Mouse (Mus musculus): ENCODE results near the gene Tlk1. TPM values are rescaled to one million over a fixed set of nuclear protein-coding genes. Genes with fewer than 3 reads are reported as not detected.

Tlk1 gene
- polyA plus RNA-seq, 1 experiment from 2014 or later: 40.8 TPM

DNA sequence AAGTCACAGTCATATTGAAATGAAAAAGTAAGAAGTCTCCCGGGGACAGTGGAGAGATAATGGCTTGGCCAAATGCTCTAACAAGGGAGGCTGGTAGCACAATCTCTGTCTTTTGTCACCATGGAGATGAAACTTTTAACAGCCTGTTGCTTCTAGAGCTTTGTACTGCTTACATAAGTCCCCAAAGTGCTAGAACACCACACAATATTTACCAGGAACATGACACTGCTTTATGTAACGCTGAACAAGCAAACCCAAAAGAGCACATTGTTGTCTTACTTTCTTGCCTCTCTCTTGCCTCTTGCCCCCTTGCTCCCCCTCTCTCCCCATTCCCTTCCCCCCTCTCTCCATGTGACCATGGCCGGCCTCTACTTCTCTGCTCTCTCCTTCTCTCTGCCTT, 41.7 kb upstream of the Tlk1 start:
- no peak for TF ChIP-seq CTCF (IDR thresholded peaks at IDR 0.05; ENCODE audit: low read depth)
- H3K9ac ChIP-seq (ENCODE audit: low read depth, low read length): no peak overlapping the region
- DNase-seq (ENCODE audit: low spot score) (no peak), ATAC-seq (replicated peaks; ENCODE audit: low FRiP score, low read depth) (no peak)
- H3K4me3 ChIP-seq (replicated peaks; ENCODE audit: low read depth, low read length): no peak overlapping the region
- no peak overlapping the region for H3K4me2 ChIP-seq (ENCODE audit: low read length)
- H3K36me3 ChIP-seq (ENCODE audit: insufficient read depth, low read length): no peaks in the 10 kb centered on the region
- no peak overlapping the region for H3K27ac ChIP-seq
- no peaks in the 10 kb centered on the region for H3K9me3 ChIP-seq (replicated peaks; ENCODE audit: low read length)
- WGBS: 89% methylated on average over 3 of the region's 3 CpGs
- H3K4me1 ChIP-seq (replicated peaks; ENCODE audit: insufficient read depth, low read length): no peaks in the 10 kb centered on the region
- H3K27me3 ChIP-seq (ENCODE audit: insufficient read depth, low read length): no peaks in the 10 kb centered on the region

GRCm38 (mm10) chr2:70862881-70863280, 37.4 kb upstream of the Tlk1 start:
- ATAC-seq (replicated peaks; ENCODE audit: low FRiP score, low read depth): peak; percentile 88
- Histone ChIP-seq H3K36me3 (ENCODE audit: insufficient read depth, low read length) (no peaks in the 10 kb centered on the region), H3K4me1 (replicated peaks; ENCODE audit: insufficient read depth, low read length) (no peaks in the 10 kb centered on the region), H3K9ac (ENCODE audit: low read depth, low read length) (no peak overlapping the region), H3K27me3 (ENCODE audit: insufficient read depth, low read length) (no peaks in the 10 kb centered on the region), H3K27ac (peak overlapping the region; percentile 14; the same call in 1 of the 2 replicates), H3K9me3 (replicated peaks; ENCODE audit: low read length) (no peaks in the 10 kb centered on the region), H3K4me3 (replicated peaks; ENCODE audit: low read depth, low read length) (no peak overlapping the region), H3K4me2 (ENCODE audit: low read length) (no peak overlapping the region)
- no peak for TF ChIP-seq CTCF (IDR thresholded peaks at IDR 0.05; ENCODE audit: low read depth)
- WGBS: 58% methylated on average over 5 of the region's 5 CpGs
- peak; percentile 32 for DNase-seq (ENCODE audit: low spot score)

- no peak overlapping the region for H3K4me2 ChIP-seq (ENCODE audit: low read length)
- H3K4me3 ChIP-seq (replicated peaks; ENCODE audit: low read depth, low read length): no peak overlapping the region
- DNase-seq (ENCODE audit: low spot score) (no peak), ATAC-seq (replicated peaks; ENCODE audit: low FRiP score, low read depth) (no peak)
- H3K4me1 ChIP-seq (replicated peaks; ENCODE audit: insufficient read depth, low read length): no peaks in the 10 kb centered on the region
- no peaks in the 10 kb centered on the region for H3K36me3 ChIP-seq (ENCODE audit: insufficient read depth, low read length)
- H3K9me3 ChIP-seq (replicated peaks; ENCODE audit: low read length): no peaks in the 10 kb centered on the region
- H3K27ac ChIP-seq: no peak overlapping the region
- H3K27me3 ChIP-seq (ENCODE audit: insufficient read depth, low read length): no peaks in the 10 kb centered on the region
- H3K9ac ChIP-seq (ENCODE audit: low read depth, low read length): no peak overlapping the region
- WGBS: 100% methylated on average over 4 of the region's 4 CpGs
- TF ChIP-seq CTCF (IDR thresholded peaks at IDR 0.05; ENCODE audit: low read depth): 0 out of 2 replicates have a peak, but pooled peaks have one; percentile 2
Observed at GRCm38 (mm10) chr2:70859740-70860139, 34.2 kb upstream of the Tlk1 start.

- no peak overlapping the region for H3K27ac ChIP-seq
- DNase-seq (ENCODE audit: low spot score): no peak
- H3K27me3 ChIP-seq (ENCODE audit: insufficient read depth, low read length): no peaks in the 10 kb centered on the region
- TF ChIP-seq CTCF (IDR thresholded peaks at IDR 0.05; ENCODE audit: low read depth): no peak
- H3K36me3 ChIP-seq (ENCODE audit: insufficient read depth, low read length): no peaks in the 10 kb centered on the region
- ATAC-seq (replicated peaks; ENCODE audit: low FRiP score, low read depth): no peak
- H3K9ac ChIP-seq (ENCODE audit: low read depth, low read length): no peak overlapping the region
- H3K9me3 ChIP-seq (replicated peaks; ENCODE audit: low read length): no peaks in the 10 kb centered on the region
- no peaks in the 10 kb centered on the region for H3K4me1 ChIP-seq (replicated peaks; ENCODE audit: insufficient read depth, low read length)
- H3K4me3 ChIP-seq (replicated peaks; ENCODE audit: low read depth, low read length): no peak overlapping the region
- no peak overlapping the region for H3K4me2 ChIP-seq (ENCODE audit: low read length)
- 87% methylated on average over 3 of the region's 3 CpGs for WGBS
Observed at GRCm38 (mm10) chr2:70856971-70857370, 31.4 kb upstream of the Tlk1 start.

DNA sequence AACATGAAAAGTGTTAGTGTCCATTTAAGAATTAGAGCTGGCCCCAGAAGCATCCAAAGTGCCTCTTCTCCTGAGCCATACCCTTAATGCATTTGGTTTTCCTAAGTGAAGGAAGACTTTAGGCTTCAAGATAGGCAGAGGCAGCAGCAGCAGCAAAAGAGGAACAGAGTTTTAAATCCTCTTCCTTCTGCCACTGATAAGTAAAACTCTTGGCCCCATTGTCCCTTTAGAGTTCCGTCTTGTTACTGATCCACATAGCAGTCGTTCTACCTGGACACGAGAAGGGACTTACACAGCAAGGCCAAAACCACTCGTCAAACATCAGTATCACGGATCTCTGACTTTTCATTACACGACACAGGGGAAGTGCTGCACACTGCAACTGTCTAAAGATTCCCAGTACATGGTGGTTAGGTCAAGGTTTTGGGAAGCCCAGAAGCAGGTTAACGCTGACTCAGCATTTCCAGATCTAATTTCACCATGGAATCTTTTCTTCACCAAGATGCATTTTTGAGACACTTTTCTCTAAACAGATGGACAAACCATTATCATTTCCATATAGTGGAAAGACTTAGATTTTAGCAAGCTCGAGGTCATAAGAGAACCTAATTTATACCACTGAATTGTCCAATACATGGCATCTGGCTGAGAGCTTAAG, 28.8 kb upstream of the Tlk1 start:
- Histone ChIP-seq H3K9ac (ENCODE audit: low read depth, low read length) (no peak overlapping the region), H3K4me1 (replicated peaks; ENCODE audit: insufficient read depth, low read length) (no peaks in the 10 kb centered on the region), H3K36me3 (ENCODE audit: insufficient read depth, low read length) (no peaks in the 10 kb centered on the region), H3K27me3 (ENCODE audit: insufficient read depth, low read length) (no peaks in the 10 kb centered on the region), H3K27ac (no peak overlapping the region), H3K4me2 (ENCODE audit: low read length) (no peak overlapping the region), H3K4me3 (replicated peaks; ENCODE audit: low read depth, low read length) (no peak overlapping the region), H3K9me3 (replicated peaks; ENCODE audit: low read length) (no peaks in the 10 kb centered on the region)
- WGBS: 92% methylated on average over 8 of the region's 8 CpGs
- DNase-seq (ENCODE audit: low spot score): no peak
- TF ChIP-seq CTCF (IDR thresholded peaks at IDR 0.05; ENCODE audit: low read depth): no peak
- ATAC-seq (replicated peaks; ENCODE audit: low FRiP score, low read depth): no peak

- Histone ChIP-seq H3K9me3 (replicated peaks; ENCODE audit: low read length) (no peaks in the 10 kb centered on the region), H3K4me2 (ENCODE audit: low read length) (no peak overlapping the region), H3K36me3 (ENCODE audit: insufficient read depth, low read length) (no peaks in the 10 kb centered on the region), H3K4me1 (replicated peaks; ENCODE audit: insufficient read depth, low read length) (no peaks in the 10 kb centered on the region), H3K9ac (ENCODE audit: low read depth, low read length) (no peak overlapping the region), H3K27ac (no peak overlapping the region), H3K27me3 (ENCODE audit: insufficient read depth, low read length) (no peaks in the 10 kb centered on the region), H3K4me3 (replicated peaks; ENCODE audit: low read depth, low read length) (no peak overlapping the region)
- TF ChIP-seq CTCF (IDR thresholded peaks at IDR 0.05; ENCODE audit: low read depth): no peak
- DNase-seq (ENCODE audit: low spot score) (peak; percentile 46), ATAC-seq (replicated peaks; ENCODE audit: low FRiP score, low read depth) (no peak)
- WGBS: 38% methylated on average over 7 of the region's 7 CpGs
Observed at GRCm38 (mm10) chr2:70853329-70853728, 27.8 kb upstream of the Tlk1 start.

DNA sequence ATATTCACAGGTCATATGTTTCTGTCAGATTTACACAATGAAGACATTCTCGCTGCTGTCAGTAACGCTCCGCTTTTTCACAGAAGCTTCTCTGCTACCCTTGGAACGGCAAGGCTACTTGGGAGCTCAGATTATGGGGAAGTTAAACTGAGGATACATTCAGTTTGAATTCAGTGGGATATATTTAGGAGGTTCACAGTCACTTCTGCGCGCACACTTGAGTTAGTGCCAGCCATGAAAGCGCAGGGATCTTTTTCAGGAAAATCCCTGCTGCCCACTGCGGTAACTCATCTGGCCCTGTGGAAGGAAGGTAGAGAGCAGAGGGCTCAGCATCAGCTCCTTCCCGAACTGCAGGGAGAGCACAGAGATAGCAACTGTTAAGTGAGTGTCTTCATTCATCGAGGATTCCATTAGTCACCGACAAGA, 27.3 kb upstream of the Tlk1 start:
- Histone ChIP-seq H3K9ac (ENCODE audit: low read depth, low read length) (no peak overlapping the region), H3K36me3 (ENCODE audit: insufficient read depth, low read length) (no peaks in the 10 kb centered on the region), H3K4me1 (replicated peaks; ENCODE audit: insufficient read depth, low read length) (no peaks in the 10 kb centered on the region), H3K27ac (no peak overlapping the region), H3K4me2 (ENCODE audit: low read length) (no peak overlapping the region), H3K27me3 (ENCODE audit: insufficient read depth, low read length) (no peaks in the 10 kb centered on the region), H3K9me3 (replicated peaks; ENCODE audit: low read length) (no peaks in the 10 kb centered on the region), H3K4me3 (replicated peaks; ENCODE audit: low read depth, low read length) (no peak overlapping the region)
- TF ChIP-seq CTCF (IDR thresholded peaks at IDR 0.05; ENCODE audit: low read depth): no peak
- 43% methylated on average over 11 of the region's 11 CpGs for WGBS
- ATAC-seq (replicated peaks; ENCODE audit: low FRiP score, low read depth) (no peak), DNase-seq (ENCODE audit: low spot score) (peak; percentile 21)

All from kidney, postnatal 0 days (tissue).